Mouse (Mus musculus) liver, postnatal 0 days (tissue): ENCODE results near the gene Hp1bp3. TPM values are rescaled to one million over a fixed set of nuclear protein-coding genes. Genes with fewer than 3 reads are reported as not detected.
A peak's percentile ranks its signal among the peaks of the same experiment; 100 is the strongest.

Experiments
- ATAC-seq: fragments of 200-750 bp; cut with Nextera tagmentation; 2 replicates; pipeline ENCODE4 v1.8.0; 2017; ENCODE audit warnings: mild to moderate bottlenecking, moderate library complexity
- DNase-seq: peaks from one replicate; pipeline ENCODE4 v3.0.0-alpha.2; 2016
- H3K27ac ChIP-seq: fragments of 300-500 bp; sonication (generic); 2 replicates; pipeline ENCODE4 v1.5.1; 2014; ENCODE audit warnings: antibody characterized with exemption, moderate library complexity, mild to moderate bottlenecking, low read depth
- H3K27me3 ChIP-seq: fragments of 300-500 bp; sonication (generic); 2 replicates; pipeline ENCODE4 v1.6.1; 2014; ENCODE audit warnings: low read length, control low read depth, mixed read lengths; ENCODE audit not compliant: insufficient read depth
- H3K36me3 ChIP-seq: fragments of 300-500 bp; sonication (generic); replicated peaks from 2 replicates; pipeline ENCODE4 v1.6.1; 2014; ENCODE audit warnings: mild to moderate bottlenecking, control low read depth, low read length, moderate library complexity, mixed read lengths; ENCODE audit not compliant: insufficient read depth
- H3K4me1 ChIP-seq: fragments of 300-500 bp; sonication (generic); 2 replicates; pipeline ENCODE4 v1.6.1; 2014; ENCODE audit warnings: antibody characterized with exemption, mild to moderate bottlenecking, control low read depth; ENCODE audit not compliant: insufficient read depth
- H3K4me2 ChIP-seq: fragments of 300-500 bp; sonication (generic); 2 replicates; pipeline ENCODE4 v1.6.1; 2014; ENCODE audit warnings: low read depth, mild to moderate bottlenecking, low read length, moderate library complexity, mixed read lengths
- H3K4me3 ChIP-seq: fragments of 300-500 bp; sonication (generic); 2 replicates; pipeline ENCODE4 v1.5.1; 2014; ENCODE audit warnings: low read depth, low read length
- H3K9ac ChIP-seq: fragments of 300-500 bp; sonication (generic); replicated peaks from 2 replicates; pipeline ENCODE4 v1.6.1; 2014; ENCODE audit warnings: mild to moderate bottlenecking, moderate library complexity
- H3K9me3 ChIP-seq: fragments of 300-500 bp; sonication (generic); 2 replicates; pipeline ENCODE4 v1.6.1; 2016; ENCODE audit warnings: mild to moderate bottlenecking, control low read depth, low read length, mixed read lengths
- CTCF ChIP-seq: sonication (generic); IDR thresholded peaks from 2 replicates; pipeline ENCODE4 v1.5.1; 2016; ENCODE audit warnings: antibody characterized with exemption, low read depth
- EP300 ChIP-seq: IDR thresholded peaks from 2 replicates; pipeline ENCODE4 v1.6.1; 2016; ENCODE audit warnings: antibody characterized with exemption, low read depth, mild to moderate bottlenecking
- WGBS: fragments of 180-500 bp; shearing (Covaris S2); extraction: QIAGEN DNeasy Blood & Tissue Kit; methylation state at CpG from one replicate; pipeline ENCODE4 v1.1.7; 2014; ENCODE audit not compliant: insufficient replicate concordance; 5-methylcytosine and 5-hydroxymethylcytosine counted together
- polyA plus RNA-seq: library from polyadenylated mRNA; unstranded; fragments of >200 nt; fragmentation: Nextera tagmentation; extraction: Ambion mirVana; gene quantifications from 2 replicates; pipeline ENCODE4 v1.2.1, GENCODE M21; 2015

The Hp1bp3 gene
- polyA plus RNA-seq, 1 experiment from 2014 or later, result 43.6 TPM

DNA sequence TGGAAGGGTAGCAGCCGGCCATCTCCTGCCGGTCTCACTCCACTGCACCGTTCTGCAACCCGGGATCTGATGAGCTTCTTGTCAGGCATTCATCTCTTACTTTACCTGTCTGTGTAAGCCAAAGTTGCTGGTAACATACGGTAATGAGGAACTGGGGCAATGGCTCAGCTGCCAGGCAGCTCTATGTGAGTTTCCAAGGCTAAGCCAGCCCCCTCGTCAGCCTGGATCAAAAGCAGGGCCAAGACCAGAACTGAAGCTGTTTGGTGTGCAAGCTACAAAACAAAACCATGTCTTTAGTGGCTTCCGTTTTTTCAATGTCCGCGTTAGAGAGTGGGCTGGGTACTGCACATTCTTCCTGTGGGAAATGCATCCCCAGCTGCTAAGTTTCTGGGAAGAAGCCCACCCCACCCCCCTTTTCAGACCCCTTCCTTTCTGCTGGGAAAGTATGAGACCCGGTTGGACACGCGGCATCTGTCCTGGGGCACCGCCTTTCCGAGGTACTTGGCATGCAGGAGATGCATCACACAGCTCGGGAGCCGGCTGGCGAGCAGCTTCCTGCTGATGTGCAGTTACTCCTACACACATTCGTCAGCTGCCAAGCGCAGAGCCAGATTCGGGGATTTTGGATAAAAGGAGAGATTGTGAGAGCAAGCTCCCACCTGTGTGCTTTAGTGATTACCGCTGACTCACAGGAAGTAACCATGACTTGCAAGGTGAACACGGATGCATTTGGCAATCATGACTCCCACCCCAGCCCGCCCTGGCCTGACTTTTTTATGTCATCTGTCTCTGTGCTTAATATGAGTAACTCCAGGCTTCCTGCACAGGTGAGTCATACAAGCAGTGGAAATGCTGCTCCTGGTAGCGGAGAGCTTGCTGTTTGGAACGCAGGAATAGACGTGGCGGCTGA, 30.9 kb downstream of the Hp1bp3 start:
- peaks cover 43% of the 10 kb centered on the region for H3K36me3 ChIP-seq

DNA sequence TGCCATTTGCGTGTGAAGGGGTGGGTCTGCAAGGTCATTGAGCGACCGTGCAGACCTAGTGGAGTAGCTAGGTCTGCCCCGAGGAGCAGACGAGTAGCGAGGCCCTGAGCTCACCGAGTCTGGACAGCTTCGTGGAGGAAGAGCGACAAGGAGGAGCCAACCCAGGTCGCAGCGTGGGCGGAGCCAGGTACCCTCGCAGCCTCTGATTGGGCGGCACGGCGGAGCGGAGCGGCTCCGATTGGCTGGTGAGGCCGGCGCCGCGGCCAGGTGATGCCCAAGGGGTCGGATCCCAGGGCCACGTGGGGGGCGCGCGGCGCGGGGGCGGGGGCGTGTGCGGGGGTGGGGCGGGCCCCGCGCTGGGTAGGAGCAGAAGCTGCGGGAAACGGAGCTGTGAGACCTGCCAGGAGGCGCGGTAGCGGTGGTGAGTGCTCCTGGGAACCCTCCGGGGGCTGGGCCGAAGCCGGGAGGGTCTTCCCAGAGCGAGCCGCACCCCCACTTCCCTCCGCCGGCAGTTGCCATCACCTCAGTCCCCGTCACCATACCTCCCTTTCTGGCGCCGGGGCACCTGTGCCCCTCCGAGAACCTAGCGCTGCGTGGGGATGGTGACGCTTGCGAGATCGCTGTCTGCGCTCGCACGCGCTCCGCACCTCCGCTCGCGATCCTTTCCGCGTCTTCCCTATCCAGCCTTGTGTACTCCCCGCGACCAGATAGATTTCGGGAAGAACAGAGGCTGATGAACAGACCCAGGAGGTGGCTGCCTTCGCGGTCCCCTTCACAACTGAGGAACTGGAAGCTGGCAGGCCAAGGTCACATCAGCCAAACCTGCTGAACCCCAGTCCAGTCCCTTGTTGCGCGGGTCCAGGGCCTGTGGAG, 34.2 kb downstream of the Hp1bp3 start, which contains the start of the genes Sh2d5 and Kif17:
TSS of gene Sh2d5 (plus strand) at position 316 of the 873 bp plus-strand sequence.
TSS of gene Kif17 (plus strand) at position 348 of the 873 bp plus-strand sequence.
- TF ChIP-seq EP300 (no peak), CTCF (no peak)
- H3K4me1 ChIP-seq, result peaks cover 26% of the 10 kb centered on the region
- DNase-seq (peak; percentile 78), ATAC-seq (peak; percentile 62)
- H3K4me3 ChIP-seq, result peak within 1 kb of the TSS; percentile 52
- H3K27ac ChIP-seq, result no peak within 1 kb of the TSS
- H3K4me2 ChIP-seq, result peak within 1 kb of the TSS; percentile 81
- 1% methylated on average over 59 of the region's 74 CpGs for WGBS
- no peaks in the 10 kb centered on the region for H3K9me3 ChIP-seq
- H3K9ac ChIP-seq, result 0 out of 2 replicates have a peak within 1 kb of the TSS, but pooled peaks have one; percentile 36
- H3K36me3 ChIP-seq, result peaks cover 10% of the 10 kb centered on the region
- H3K27me3 ChIP-seq, result peaks cover 31% of the 10 kb centered on the region

More for the DNA sequence above, 30.9 kb downstream of the Hp1bp3 start:
- ATAC-seq (no peak), DNase-seq (no peak)
- Histone ChIP-seq H3K9ac (no peak overlapping the region), H3K9me3 (no peaks in the 10 kb centered on the region), H3K27me3 (peaks cover 26% of the 10 kb centered on the region), H3K27ac (no peak overlapping the region), H3K4me2 (no peak overlapping the region), H3K4me3 (no peak overlapping the region), H3K4me1 (peaks cover 22% of the 10 kb centered on the region)
- WGBS, result 73% methylated on average over 27 of the region's 27 CpGs
- no peak for TF ChIP-seq EP300
- TF ChIP-seq CTCF, result no peak

DNA sequence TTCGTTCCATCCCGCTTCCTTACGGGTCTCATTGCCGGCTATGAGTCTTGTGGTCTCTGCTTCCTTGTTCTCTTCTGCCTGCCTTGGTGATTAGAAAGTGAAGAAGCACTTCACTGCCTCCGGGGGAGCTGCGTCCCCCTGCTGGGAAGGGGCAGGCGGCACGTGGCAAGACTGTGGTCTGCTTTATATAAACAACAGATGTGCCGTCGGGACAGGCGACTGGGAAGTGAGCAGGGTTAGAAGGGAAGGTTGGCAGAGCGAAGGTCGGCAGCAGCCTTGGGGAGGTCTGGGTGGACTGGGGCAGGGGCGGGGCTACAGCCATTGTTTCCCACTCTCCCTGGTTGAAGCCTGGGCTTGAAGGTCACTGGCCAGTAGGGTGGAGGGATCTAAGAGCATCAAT, 35.7 kb downstream of the Hp1bp3 start:
- ATAC-seq (peak; percentile 28; the same call in 1 of the 2 replicates), DNase-seq (peak; percentile 46)
- TF ChIP-seq EP300 (no peak), CTCF (peak; percentile 42)
- H3K4me3 ChIP-seq, result peak overlapping the region; percentile 27
- H3K27me3 ChIP-seq, result peaks cover 31% of the 10 kb centered on the region
- peak overlapping the region; percentile 18; the same call in 1 of the 2 replicates for H3K9ac ChIP-seq
- peaks cover 26% of the 10 kb centered on the region for H3K4me1 ChIP-seq
- no peaks in the 10 kb centered on the region for H3K9me3 ChIP-seq
- peak overlapping the region; percentile 51 for H3K4me2 ChIP-seq
- 1% methylated on average over 14 of the region's 14 CpGs for WGBS
- no peak overlapping the region for H3K27ac ChIP-seq
- peaks cover 4% of the 10 kb centered on the region for H3K36me3 ChIP-seq

DNA sequence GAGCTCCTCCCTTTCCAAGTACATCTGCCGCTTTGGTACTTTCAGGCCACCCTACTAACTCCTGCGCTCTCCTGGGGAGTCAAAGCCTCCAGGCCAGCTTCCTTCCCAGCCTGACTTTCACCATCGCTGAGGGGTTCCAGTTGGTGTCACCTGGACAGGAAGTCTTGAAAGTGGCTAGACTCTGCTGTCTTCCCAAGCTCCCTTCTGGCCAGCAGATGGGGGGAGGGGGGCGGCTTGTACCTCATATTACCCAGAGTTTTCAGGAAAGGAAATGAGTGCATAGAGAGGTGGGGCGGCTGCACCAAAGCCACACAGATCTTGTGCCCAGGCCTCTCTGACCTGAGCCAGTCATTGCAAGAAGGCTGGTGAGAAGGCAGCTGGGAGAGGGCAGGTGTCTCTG, 36.1 kb downstream of the Hp1bp3 start:
- Histone ChIP-seq H3K9ac (0 out of 2 replicates have a peak overlapping the region, but pooled peaks have one; percentile 18), H3K36me3 (no peaks in the 10 kb centered on the region; the same call in none of the 2 replicates), H3K27me3 (peaks cover 31% of the 10 kb centered on the region), H3K27ac (no peak overlapping the region), H3K4me3 (peak overlapping the region; percentile 27), H3K9me3 (no peaks in the 10 kb centered on the region), H3K4me2 (peak overlapping the region; percentile 51), H3K4me1 (peaks cover 26% of the 10 kb centered on the region)
- 30% methylated on average over 5 of the region's 5 CpGs for WGBS
- no peak for ATAC-seq
- no peak for DNase-seq
- TF ChIP-seq CTCF (no peak), EP300 (no peak)

DNA sequence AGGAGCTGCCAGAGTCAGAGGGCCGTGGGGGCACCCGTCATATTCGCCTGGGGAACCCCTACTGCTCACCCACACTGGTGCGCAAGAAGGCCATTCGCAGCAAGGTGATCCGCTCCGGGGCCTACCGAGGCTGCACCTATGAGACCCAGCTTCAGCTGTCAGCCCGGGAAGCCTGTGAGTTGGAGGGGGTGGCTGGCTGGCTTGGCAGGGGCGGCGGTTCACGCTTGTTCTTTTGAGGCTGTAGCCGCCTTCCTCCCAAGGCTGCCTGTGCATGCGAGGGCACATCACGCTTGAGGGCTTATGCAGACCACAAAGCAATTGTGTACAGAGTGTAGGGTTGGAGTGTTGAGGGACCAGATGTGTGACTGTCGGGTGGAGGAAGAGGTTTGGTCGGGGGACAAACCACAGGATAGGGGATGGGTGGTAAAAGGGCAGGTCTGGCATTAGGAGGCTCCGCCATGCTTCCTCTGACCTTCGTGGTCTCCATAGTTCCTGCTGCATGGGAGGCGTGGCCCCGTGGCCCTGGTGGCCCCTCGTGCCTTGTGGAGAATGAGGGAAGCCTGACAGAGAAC, 41.1 kb downstream of the Hp1bp3 start:
- Histone ChIP-seq H3K4me1 (peaks cover 10% of the 10 kb centered on the region; the same call in 1 of the 2 replicates), H3K27ac (0 out of 2 replicates have a peak overlapping the region, but pooled peaks have one; percentile 22), H3K4me2 (peak overlapping the region; percentile 9; the same call in 1 of the 2 replicates), H3K4me3 (no peak overlapping the region), H3K9ac (no peak overlapping the region), H3K9me3 (no peaks in the 10 kb centered on the region), H3K27me3 (peaks cover 5% of the 10 kb centered on the region; the same call in 1 of the 2 replicates), H3K36me3 (no peaks in the 10 kb centered on the region)
- ATAC-seq, result peak; percentile 18; the same call in 1 of the 2 replicates
- TF ChIP-seq CTCF (no peak), EP300 (no peak)
- 33% methylated on average over 22 of the region's 22 CpGs for WGBS
- peak; percentile 35 for DNase-seq
